Mouse (Mus musculus) CH12.LX (cell line): ENCODE data around the gene Tpm1.

ENCODE experiments used
- CTCF ChIP-seq, 2 experiments: IDR thresholded peaks in 1 of 2; conservative IDR thresholded peaks in 1 of 2; 2 replicates each; pipeline ENCODE4 v1.5.1; 2011 to 2012; ENCODE audit warnings: low read depth in 2 of 2, low read length in 2 of 2, improper control_type of control experiment in 1 of 2, inconsistent platforms in 1 of 2, mild to moderate bottlenecking in 1 of 2, moderate library complexity in 1 of 2
- EP300 ChIP-seq: IDR thresholded peaks from 2 replicates; pipeline ENCODE4 v1.6.1; 2011; ENCODE audit warnings: low read length, improper control_type of control experiment
- NELFE ChIP-seq: IDR thresholded peaks from 2 replicates; pipeline ENCODE4 v1.6.1; 2011; ENCODE audit warnings: low read depth, low read length, improper control_type of control experiment
- POLR2A ChIP-seq: IDR thresholded peaks from 2 replicates; pipeline ENCODE4 v1.6.1; 2011; ENCODE audit warnings: low read depth, mild to moderate bottlenecking, improper control_type of control experiment, low read length
- ZC3H11A ChIP-seq: IDR thresholded peaks from 2 replicates; pipeline ENCODE4 v1.6.1; 2012; ENCODE audit warnings: low read depth, mild to moderate bottlenecking, inconsistent platforms, low read length, improper control_type of control experiment

DNA sequence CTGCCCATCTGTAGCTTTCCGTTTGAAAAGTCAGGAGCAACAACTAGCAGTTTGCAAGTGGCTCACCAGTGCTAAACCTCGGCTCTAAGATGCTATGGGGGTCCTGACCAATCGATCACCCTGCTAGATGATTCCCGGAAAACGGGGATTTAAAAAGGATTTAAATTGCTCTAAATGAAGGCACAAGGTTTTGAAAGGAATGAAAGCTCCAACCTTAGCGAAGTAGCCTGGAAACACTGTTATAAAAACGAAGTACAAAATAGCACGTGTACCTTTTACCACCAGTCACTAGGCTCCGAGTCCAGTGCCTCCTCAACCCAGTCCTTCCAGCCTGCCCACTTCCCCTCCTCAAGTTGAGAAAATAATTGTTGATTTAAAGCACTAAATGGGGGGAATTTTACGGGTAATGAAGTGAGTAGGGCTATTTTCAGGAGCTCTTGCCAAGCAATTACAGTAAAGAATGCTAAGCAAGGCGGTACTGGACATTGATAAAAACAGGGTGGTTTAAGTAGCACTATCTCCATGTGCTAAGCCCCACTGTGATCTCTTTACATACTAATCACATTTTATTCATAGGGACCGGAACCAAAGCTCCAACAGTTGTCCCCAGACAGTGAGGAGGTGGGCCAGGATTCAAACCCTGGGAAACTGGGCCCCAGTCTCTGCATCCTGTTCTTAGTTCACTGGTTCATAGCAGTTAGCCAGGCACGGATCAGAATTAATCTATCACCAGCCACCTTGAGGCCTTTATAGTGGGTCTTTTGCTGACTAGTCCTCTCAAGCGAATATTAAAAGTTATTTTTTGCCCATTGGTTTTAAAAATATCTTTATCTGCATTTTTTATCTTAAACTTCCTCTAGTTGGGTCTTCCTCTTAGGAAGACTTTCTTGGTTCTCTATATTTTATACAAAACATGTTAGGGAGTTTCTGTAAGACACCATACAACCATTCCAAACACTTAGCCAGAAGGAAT lies 7.1 kb downstream of the Tpm1 start:
- TF ChIP-seq EP300 (no peak), POLR2A (no peak), NELFE (no peak), CTCF (conservative IDR thresholded peaks at IDR 0.05 in 1 of 2, IDR thresholded peaks at IDR 0.05 in 1 of 2; ENCODE audit: low read depth in 2 of 2, low read length in 2 of 2) (no peak), ZC3H11A (no peak)
